Mouse (Mus musculus) lung, embryonic 14.5 days (tissue): ENCODE measurements around the gene Zfand3. TPM values are rescaled to one million over a fixed set of nuclear protein-coding genes. Genes with fewer than 3 reads are reported as not detected.

Experiments used
- ATAC-seq: fragments of 200-750 bp; cut with Nextera tagmentation; 2 replicates; pipeline ENCODE4 v1.8.0; 2017; ENCODE audit warnings: mild to moderate bottlenecking, moderate TSS enrichment, moderate library complexity; ENCODE audit not compliant: insufficient read depth
- DNase-seq: peaks from one replicate; pipeline ENCODE4 v3.0.0-alpha.2; 2015
- H3K27ac ChIP-seq: fragments of 300-500 bp; sonication (generic); 2 replicates; pipeline ENCODE4 v1.5.1; 2014; ENCODE audit warnings: low read depth, mild to moderate bottlenecking, moderate library complexity
- H3K27me3 ChIP-seq: fragments of 300-500 bp; sonication (generic); 2 replicates; pipeline ENCODE4 v1.6.1; 2014; ENCODE audit warnings: low read length, control low read depth; ENCODE audit not compliant: insufficient read depth
- H3K36me3 ChIP-seq: fragments of 300-500 bp; sonication (generic); 2 replicates; pipeline ENCODE4 v1.6.1; 2014; ENCODE audit warnings: control low read depth; ENCODE audit not compliant: insufficient read depth
- H3K4me1 ChIP-seq: fragments of 300-500 bp; sonication (generic); 2 replicates; pipeline ENCODE4 v1.6.1; 2014; ENCODE audit warnings: antibody characterized with exemption, control low read depth; ENCODE audit not compliant: insufficient read depth
- H3K4me2 ChIP-seq: fragments of 300-500 bp; sonication (generic); 2 replicates; pipeline ENCODE4 v1.6.1; 2014; ENCODE audit warnings: mild to moderate bottlenecking
- H3K4me3 ChIP-seq: fragments of 300-500 bp; sonication (generic); 2 replicates; pipeline ENCODE4 v1.5.1; 2014; ENCODE audit warnings: low read depth, low read length
- H3K9ac ChIP-seq: fragments of 300-500 bp; sonication (generic); 2 replicates; pipeline ENCODE4 v1.6.1; 2014
- H3K9me3 ChIP-seq: fragments of 300-500 bp; sonication (generic); 2 replicates; pipeline ENCODE4 v1.6.1; 2016; ENCODE audit warnings: low read depth, low read length, control low read depth
- CTCF ChIP-seq: IDR thresholded peaks from 2 replicates; pipeline ENCODE4 v1.5.1; 2016; ENCODE audit warnings: antibody characterized with exemption, low read depth
- WGBS: fragments of 180-500 bp; shearing (Covaris S2); extraction: QIAGEN DNeasy Blood & Tissue Kit; methylation state at CpG from one replicate; pipeline ENCODE4 v1.1.7; 2014; 5-methylcytosine and 5-hydroxymethylcytosine counted together
- polyA plus RNA-seq: library from polyadenylated mRNA; unstranded; fragments of >200 nt; fragmentation: Nextera tagmentation; extraction: Ambion mirVana; gene quantifications from 2 replicates; pipeline ENCODE4 v1.2.1, GENCODE M21; 2014

The Zfand3 gene
- polyA plus RNA-seq, 1 experiment from 2014 or later, result 47.5 TPM

GRCm38 (mm10) chr17:30187581-30187980 lies 183.0 kb downstream of the Zfand3 start:
- H3K9me3 ChIP-seq, result no peaks in the 10 kb centered on the region
- ATAC-seq (no peak), DNase-seq (no peak)
- H3K27me3 ChIP-seq, result no peaks in the 10 kb centered on the region
- whole genome bisulfite sequencing, result 32% methylated on average over 5 of the region's 5 CpGs
- H3K9ac ChIP-seq, result no peak overlapping the region; the same call in 1 of the 2 replicates
- H3K27ac ChIP-seq, result no peak overlapping the region; the same call in 1 of the 2 replicates
- TF ChIP-seq CTCF, result no peak
- peaks cover 5% of the 10 kb centered on the region; the same call in 1 of the 2 replicates for H3K36me3 ChIP-seq
- 0 out of 2 replicates have a peak, but pooled peaks cover 3% of the 10 kb centered on the region for H3K4me1 ChIP-seq
- no peak overlapping the region for H3K4me2 ChIP-seq
- no peak overlapping the region for H3K4me3 ChIP-seq

- no peaks in the 10 kb centered on the region for H3K9me3 ChIP-seq
- H3K4me2 ChIP-seq, result no peak overlapping the region
- H3K27ac ChIP-seq, result peak overlapping the region; percentile 16; the same call in 1 of the 2 replicates
- peaks cover 7% of the 10 kb centered on the region for H3K36me3 ChIP-seq
- no peak for TF ChIP-seq CTCF
- 39% methylated on average over 20 of the region's 20 CpGs for WGBS
- ATAC-seq, result no peak; the same call in 1 of the 2 replicates
- no peak overlapping the region for H3K4me3 ChIP-seq
- peak overlapping the region; percentile 17; the same call in 1 of the 2 replicates for H3K9ac ChIP-seq
- H3K27me3 ChIP-seq, result no peaks in the 10 kb centered on the region
- H3K4me1 ChIP-seq, result 0 out of 2 replicates have a peak, but pooled peaks cover 3% of the 10 kb centered on the region
- no peak for DNase-seq
Measured at GRCm38 (mm10) chr17:30188031-30188981, 183.8 kb downstream of the Zfand3 start.

GRCm38 (mm10) chr17:30191097-30191640 lies 186.6 kb downstream of the Zfand3 start:
- no peaks in the 10 kb centered on the region for H3K27me3 ChIP-seq
- no peak overlapping the region for H3K9ac ChIP-seq
- WGBS, result 72% methylated on average over 11 of the region's 11 CpGs
- no peak for TF ChIP-seq CTCF
- no peak for DNase-seq
- H3K4me1 ChIP-seq, result peaks cover 3% of the 10 kb centered on the region; the same call in 1 of the 2 replicates
- no peak overlapping the region for H3K4me3 ChIP-seq
- ATAC-seq, result no peak
- H3K9me3 ChIP-seq, result no peaks in the 10 kb centered on the region
- H3K27ac ChIP-seq, result no peak overlapping the region
- H3K4me2 ChIP-seq, result no peak overlapping the region
- H3K36me3 ChIP-seq, result peaks cover 12% of the 10 kb centered on the region

GRCm38 (mm10) chr17:30192416-30193005 lies 188.0 kb downstream of the Zfand3 start:
- 84% methylated on average over 26 of the region's 26 CpGs for WGBS
- no peak for TF ChIP-seq CTCF
- Histone ChIP-seq H3K27me3 (no peaks in the 10 kb centered on the region), H3K4me2 (no peak overlapping the region), H3K4me1 (peaks cover 5% of the 10 kb centered on the region), H3K36me3 (peaks cover 14% of the 10 kb centered on the region), H3K4me3 (no peak overlapping the region), H3K9me3 (no peaks in the 10 kb centered on the region), H3K27ac (no peak overlapping the region), H3K9ac (no peak overlapping the region)
- ATAC-seq (no peak), DNase-seq (no peak)

GRCm38 (mm10) chr17:30193615-30194014 lies 189.1 kb downstream of the Zfand3 start:
- Histone ChIP-seq H3K9me3 (no peaks in the 10 kb centered on the region), H3K4me3 (no peak overlapping the region), H3K4me1 (peaks cover 14% of the 10 kb centered on the region), H3K36me3 (peaks cover 18% of the 10 kb centered on the region), H3K9ac (no peak overlapping the region), H3K27me3 (no peaks in the 10 kb centered on the region), H3K4me2 (no peak overlapping the region), H3K27ac (no peak overlapping the region)
- DNase-seq (no peak), ATAC-seq (no peak)
- WGBS, result 62% methylated on average over 2 of the region's 2 CpGs
- no peak for TF ChIP-seq CTCF

GRCm38 (mm10) chr17:30194091-30194490 lies 189.6 kb downstream of the Zfand3 start:
- no peak for TF ChIP-seq CTCF
- no peak overlapping the region for H3K27ac ChIP-seq

More at GRCm38 (mm10) chr17:30194091-30194490, 189.6 kb downstream of the Zfand3 start:
- ATAC-seq (0 out of 2 replicates have a peak, but pooled peaks have one; percentile 35), DNase-seq (peak; percentile 41)
- no peak overlapping the region for H3K4me3 ChIP-seq
- no peaks in the 10 kb centered on the region for H3K27me3 ChIP-seq
- H3K36me3 ChIP-seq, result peaks cover 18% of the 10 kb centered on the region
- H3K4me2 ChIP-seq, result no peak overlapping the region
- WGBS, result 21% methylated on average over 3 of the region's 3 CpGs
- no peaks in the 10 kb centered on the region for H3K9me3 ChIP-seq
- peaks cover 19% of the 10 kb centered on the region for H3K4me1 ChIP-seq
- no peak overlapping the region for H3K9ac ChIP-seq
